Mouse (Mus musculus): ENCODE measurements at regions not wholly inside any gene's neighbourhood (a gene's known extent, or its start where the extent isn't known, plus 50 kb on each side); places are given as distances from the start of the nearest gene placed in this dataset.
A peak's percentile ranks its signal among the peaks of the same experiment; 100 is the strongest.

GRCm38 (mm10) chr8:67377061-67377460 lies 146.6 kb upstream of the Nat3 start:
- ATAC-seq (ENCODE audit: low FRiP score), result no peak
- WGBS, result 83% methylated on average over 1 of the region's 1 CpGs

DNA sequence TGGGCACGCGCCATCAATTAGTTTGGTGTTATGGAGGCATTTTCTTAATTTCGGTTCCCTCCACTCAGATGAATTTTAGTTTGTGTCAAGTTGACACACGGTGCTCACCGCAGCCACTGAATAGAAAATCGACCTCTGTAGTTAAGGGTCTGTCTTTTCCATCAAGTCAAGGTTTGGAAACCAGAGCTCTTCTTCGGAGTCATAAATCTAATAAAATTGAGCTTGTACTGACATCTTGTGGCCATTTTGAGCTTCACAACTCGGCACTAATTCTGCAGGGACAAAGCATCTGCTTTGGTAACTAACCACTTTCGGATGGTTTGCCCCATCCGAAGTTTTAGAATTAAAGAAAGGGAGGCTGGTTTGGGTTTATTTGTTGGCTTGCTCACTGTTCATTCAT lies 117.7 kb upstream of the Nat3 start:
- peak; percentile 61; the same call in 1 of the 2 replicates for ATAC-seq (ENCODE audit: low FRiP score)
- H3K9me3 ChIP-seq, result no peaks in the 10 kb centered on the region
- no peaks in the 10 kb centered on the region for H3K27me3 ChIP-seq
- 45% methylated on average over 10 of the region's 10 CpGs for whole genome bisulfite sequencing
- no peak overlapping the region for H3K4me3 ChIP-seq (replicated peaks)
- H3K9ac ChIP-seq, result no peak overlapping the region
- H3K4me2 ChIP-seq, result no peak overlapping the region
- no peaks in the 10 kb centered on the region for H3K4me1 ChIP-seq
- H3K27ac ChIP-seq, result no peak overlapping the region
- H3K36me3 ChIP-seq (replicated peaks), result no peaks in the 10 kb centered on the region

More at GRCm38 (mm10) chr8:67377061-67377460, 146.6 kb upstream of the Nat3 start:
- Histone ChIP-seq H3K9ac (no peak overlapping the region), H3K4me2 (no peak overlapping the region), H3K36me3 (replicated peaks) (no peaks in the 10 kb centered on the region), H3K27me3 (no peaks in the 10 kb centered on the region), H3K27ac (no peak overlapping the region), H3K4me3 (replicated peaks) (no peak overlapping the region), H3K4me1 (no peaks in the 10 kb centered on the region), H3K9me3 (peaks cover 11% of the 10 kb centered on the region)

DNA sequence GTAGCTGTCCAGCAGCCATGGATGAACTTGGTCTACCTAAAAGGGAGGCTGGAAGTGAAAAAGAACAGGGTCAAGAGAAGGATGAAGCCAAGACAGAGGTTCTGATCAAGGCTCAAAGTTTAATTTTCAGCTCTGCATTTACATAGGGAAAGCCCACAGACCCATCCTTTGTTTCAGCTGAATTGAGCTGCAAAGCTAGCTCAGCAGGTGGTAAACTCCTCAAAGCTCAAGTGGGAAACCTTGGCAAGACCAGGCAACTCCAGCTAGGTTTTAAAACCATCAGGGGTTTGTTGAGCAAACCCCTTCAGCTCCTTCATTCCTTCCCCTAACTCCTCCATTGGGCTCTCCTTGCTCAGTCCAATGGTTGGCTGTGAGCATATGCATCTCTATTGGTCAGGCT lies 108.8 kb upstream of the Nat3 start:
- no peak overlapping the region for H3K27ac ChIP-seq
- H3K27me3 ChIP-seq, result no peaks in the 10 kb centered on the region
- H3K9ac ChIP-seq, result no peak overlapping the region
- no peak for ATAC-seq (ENCODE audit: low FRiP score)
- H3K4me3 ChIP-seq (replicated peaks), result no peak overlapping the region
- no peaks in the 10 kb centered on the region for H3K9me3 ChIP-seq
- H3K4me1 ChIP-seq, result no peaks in the 10 kb centered on the region
- no peaks in the 10 kb centered on the region for H3K36me3 ChIP-seq (replicated peaks)
- H3K4me2 ChIP-seq, result no peak overlapping the region

- H3K27ac ChIP-seq, result no peak overlapping the region
- H3K9ac ChIP-seq, result no peak overlapping the region
- no peak overlapping the region for H3K4me2 ChIP-seq
- H3K27me3 ChIP-seq, result no peaks in the 10 kb centered on the region
- no peak overlapping the region for H3K4me3 ChIP-seq (replicated peaks)
- no peak for ATAC-seq (ENCODE audit: low FRiP score)
- no peaks in the 10 kb centered on the region for H3K4me1 ChIP-seq
- no peaks in the 10 kb centered on the region for H3K9me3 ChIP-seq
- WGBS, result 83% methylated on average over 2 of the region's 2 CpGs
- H3K36me3 ChIP-seq (replicated peaks), result no peaks in the 10 kb centered on the region
Measured at GRCm38 (mm10) chr8:67422521-67422920, 101.1 kb upstream of the Nat3 start.

All from forebrain, embryonic 12.5 days (tissue).